Mouse (Mus musculus) ES-Bruce4 (cell line): ENCODE results near the gene Serinc1. TPM values are rescaled to one million over a fixed set of nuclear protein-coding genes. Genes with fewer than 3 reads are reported as not detected.

ENCODE experiments used
- H3K27ac ChIP-seq: 2 replicates; pipeline ENCODE4 v1.5.1; 2012; ENCODE audit warnings: low read length, inconsistent platforms; ENCODE audit not compliant: insufficient read depth
- H3K27me3 ChIP-seq: 2 replicates; pipeline ENCODE4 v1.6.1; 2012; ENCODE audit warnings: mild to moderate bottlenecking, low read length, inconsistent platforms; ENCODE audit not compliant: control insufficient read depth, poor library complexity, insufficient read depth, severe bottlenecking
- H3K36me3 ChIP-seq: 2 replicates; pipeline ENCODE4 v1.6.1; 2012; ENCODE audit warnings: inconsistent platforms, mild to moderate bottlenecking, low read length, moderate library complexity; ENCODE audit not compliant: control insufficient read depth, poor library complexity, insufficient read depth, severe bottlenecking
- H3K4me1 ChIP-seq: one replicate; pipeline ENCODE4 v1.8.1; 2011; ENCODE audit warnings: low read length; ENCODE audit not compliant: control insufficient read depth, insufficient read depth
- H3K4me3 ChIP-seq: 2 replicates; pipeline ENCODE4 v1.5.1; 2011; ENCODE audit warnings: low read depth, mild to moderate bottlenecking, low read length
- H3K9ac ChIP-seq: 2 replicates; pipeline ENCODE4 v1.6.1; 2012; ENCODE audit warnings: low read depth, mild to moderate bottlenecking, inconsistent platforms; ENCODE audit not compliant: poor library complexity, severe bottlenecking
- H3K9me3 ChIP-seq: replicated peaks from 2 replicates; pipeline ENCODE4 v1.6.1; 2012; ENCODE audit warnings: mild to moderate bottlenecking, low read length, inconsistent platforms; ENCODE audit not compliant: control insufficient read depth, poor library complexity, insufficient read depth, severe bottlenecking
- CTCF ChIP-seq: IDR thresholded peaks from one replicate; pipeline ENCODE4 v1.8.1; 2011; ENCODE audit warnings: low read depth, low read length
- EP300 ChIP-seq: IDR thresholded peaks from 2 replicates; pipeline ENCODE4 v1.6.1; 2011; ENCODE audit warnings: low read depth, low read length; ENCODE audit not compliant: insufficient read depth
- POLR2A ChIP-seq: IDR thresholded peaks from one replicate; pipeline ENCODE4 v1.8.1; 2011; ENCODE audit warnings: low read length; ENCODE audit not compliant: insufficient read depth
- polyA plus RNA-seq: library from polyadenylated mRNA; stranded (reverse); fragments of >200 nt; gene quantifications from 2 replicates; pipeline ENCODE4 v1.2.4, GENCODE M21; 2011; ENCODE audit warnings: low read depth; ENCODE audit not compliant: missing spikeins, insufficient read depth, insufficient read length

Gene Serinc1
- polyA plus RNA-seq, 1 experiment = 75.0 TPM

GRCm38 (mm10) chr10:57531076-57531475 is 1.3 kb downstream of the Serinc1 start:
- TF ChIP-seq EP300 (no peak), POLR2A (no peak), CTCF (no peak)
- Histone ChIP-seq H3K4me3 (no peak overlapping the region; the same call in 1 of the 2 replicates), H3K9ac (no peak overlapping the region), H3K9me3 (no peaks in the 10 kb centered on the region), H3K4me1 (no peaks in the 10 kb centered on the region), H3K27ac (no peak overlapping the region), H3K36me3 (peaks cover 9% of the 10 kb centered on the region), H3K27me3 (no peaks in the 10 kb centered on the region)

GRCm38 (mm10) chr10:57526469-57526868 is 5.9 kb downstream of the Serinc1 start:
- Histone ChIP-seq H3K4me3 (no peak overlapping the region), H3K4me1 (no peaks in the 10 kb centered on the region), H3K36me3 (peaks cover 17% of the 10 kb centered on the region), H3K27me3 (no peaks in the 10 kb centered on the region), H3K9ac (no peak overlapping the region), H3K27ac (no peak overlapping the region), H3K9me3 (no peaks in the 10 kb centered on the region)
- TF ChIP-seq CTCF (no peak), EP300 (no peak), POLR2A (no peak)

GRCm38 (mm10) chr10:57515278-57515677 is 17.1 kb downstream of the Serinc1 start:
- peaks cover 48% of the 10 kb centered on the region for H3K36me3 ChIP-seq

GRCm38 (mm10) chr10:57514616-57515015 is 17.7 kb downstream of the Serinc1 start:
- Histone ChIP-seq H3K27ac (no peak overlapping the region), H3K9ac (no peak overlapping the region), H3K36me3 (peaks cover 44% of the 10 kb centered on the region), H3K9me3 (no peaks in the 10 kb centered on the region), H3K4me1 (no peaks in the 10 kb centered on the region), H3K4me3 (no peak overlapping the region), H3K27me3 (no peaks in the 10 kb centered on the region)
- TF ChIP-seq EP300 = no peak
- TF ChIP-seq POLR2A = no peak
- no peak for TF ChIP-seq CTCF

More at GRCm38 (mm10) chr10:57515278-57515677, 17.1 kb downstream of the Serinc1 start:
- Histone ChIP-seq H3K9ac (no peak overlapping the region), H3K27ac (no peak overlapping the region), H3K4me1 (no peaks in the 10 kb centered on the region), H3K4me3 (no peak overlapping the region), H3K9me3 (no peaks in the 10 kb centered on the region), H3K27me3 (no peaks in the 10 kb centered on the region)
- no peak for TF ChIP-seq EP300
- TF ChIP-seq POLR2A = no peak
- no peak for TF ChIP-seq CTCF

GRCm38 (mm10) chr10:57499414-57500156 is 32.7 kb downstream of the Serinc1 start:
- Histone ChIP-seq H3K4me1 (no peaks in the 10 kb centered on the region), H3K36me3 (peaks cover 13% of the 10 kb centered on the region), H3K9me3 (no peaks in the 10 kb centered on the region), H3K9ac (no peak overlapping the region), H3K27me3 (no peaks in the 10 kb centered on the region), H3K4me3 (no peak overlapping the region), H3K27ac (no peak overlapping the region)
- TF ChIP-seq POLR2A (no peak), EP300 (no peak), CTCF (no peak)

- Histone ChIP-seq H3K27ac (peak overlapping the region; percentile 68), H3K4me3 (peak overlapping the region; percentile 4; the same call in 1 of the 2 replicates), H3K9ac (no peak overlapping the region), H3K4me1 (peaks cover 4% of the 10 kb centered on the region), H3K36me3 (peaks cover 3% of the 10 kb centered on the region; the same call in 1 of the 2 replicates), H3K27me3 (no peaks in the 10 kb centered on the region), H3K9me3 (no peaks in the 10 kb centered on the region)
- TF ChIP-seq POLR2A (no peak), EP300 (no peak), CTCF (no peak)
Measured at GRCm38 (mm10) chr10:57492050-57492449, 40.3 kb downstream of the Serinc1 start.
